Mouse (Mus musculus) MN1 (cell line): ENCODE measurements around the gene Acads.
"Not testable (repeated sequence)": the region's sequence is repeated elsewhere in the genome, so short reads cannot be mapped to it uniquely, and the experiment has no call there.

Experiments used
- DNase-seq: peaks from one replicate; pipeline ENCODE4 v3.0.0-alpha.2; 2016; ENCODE audit warnings: low spot score

Gene Acads

DNA sequence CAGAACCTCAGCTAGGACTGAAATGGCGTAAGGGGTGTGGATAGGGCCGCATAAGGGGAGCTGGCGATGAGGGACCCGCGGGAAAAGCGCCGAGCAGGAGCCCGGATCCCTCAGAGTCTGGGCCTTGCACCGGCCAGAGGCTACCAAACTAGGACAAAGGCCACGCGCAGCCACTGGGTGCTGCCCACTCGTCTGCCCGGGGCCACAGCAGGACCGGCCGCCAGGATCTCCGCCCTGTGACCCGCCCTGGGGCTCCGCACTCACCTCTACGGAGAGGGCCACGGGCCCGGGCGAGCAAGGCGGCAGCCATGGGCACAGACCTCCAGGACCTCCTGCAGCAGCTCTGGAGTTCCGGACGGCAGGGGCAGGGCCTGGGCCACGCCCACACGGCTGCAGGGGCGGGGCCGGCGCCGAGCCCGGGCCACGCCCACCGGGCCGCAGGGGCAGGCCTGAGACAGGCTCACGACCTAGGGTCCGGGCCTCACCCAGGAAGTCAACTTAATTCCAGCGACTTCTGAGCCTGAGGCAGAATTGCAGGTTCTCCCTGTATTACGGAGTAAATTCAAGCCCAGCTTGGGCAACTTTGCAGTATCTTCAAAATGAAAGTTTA lies at the start of gene Acads:
Acads (minus strand) TSS at position 386 of the 610 bp plus-strand sequence.
- DNase-seq: peak; percentile 65

DNA sequence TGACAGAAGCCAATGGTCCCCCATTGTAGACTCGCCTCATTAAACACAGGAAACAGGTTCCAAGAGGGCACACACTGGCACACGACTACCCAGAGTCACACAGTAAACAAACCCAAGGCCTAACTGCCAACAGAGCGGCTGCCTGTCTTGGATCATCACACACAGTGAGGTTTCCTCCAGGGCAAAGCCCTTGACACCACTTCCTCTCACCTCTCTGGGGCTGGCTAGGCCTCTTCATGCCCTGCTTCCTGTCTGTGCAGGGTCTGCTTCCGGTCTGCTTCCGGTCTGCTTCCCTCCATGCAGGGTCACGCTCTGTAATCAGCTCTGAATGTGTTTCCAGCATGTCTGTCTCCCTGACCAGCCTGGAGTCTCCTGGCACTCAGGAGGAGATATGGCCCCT lies 48.2 kb upstream of the Acads start:
- DNase-seq: no peak

- DNase-seq: no peak
Measured at GRCm38 (mm10) chr5:115166815-115167194, 47.7 kb upstream of the Acads start.

DNA sequence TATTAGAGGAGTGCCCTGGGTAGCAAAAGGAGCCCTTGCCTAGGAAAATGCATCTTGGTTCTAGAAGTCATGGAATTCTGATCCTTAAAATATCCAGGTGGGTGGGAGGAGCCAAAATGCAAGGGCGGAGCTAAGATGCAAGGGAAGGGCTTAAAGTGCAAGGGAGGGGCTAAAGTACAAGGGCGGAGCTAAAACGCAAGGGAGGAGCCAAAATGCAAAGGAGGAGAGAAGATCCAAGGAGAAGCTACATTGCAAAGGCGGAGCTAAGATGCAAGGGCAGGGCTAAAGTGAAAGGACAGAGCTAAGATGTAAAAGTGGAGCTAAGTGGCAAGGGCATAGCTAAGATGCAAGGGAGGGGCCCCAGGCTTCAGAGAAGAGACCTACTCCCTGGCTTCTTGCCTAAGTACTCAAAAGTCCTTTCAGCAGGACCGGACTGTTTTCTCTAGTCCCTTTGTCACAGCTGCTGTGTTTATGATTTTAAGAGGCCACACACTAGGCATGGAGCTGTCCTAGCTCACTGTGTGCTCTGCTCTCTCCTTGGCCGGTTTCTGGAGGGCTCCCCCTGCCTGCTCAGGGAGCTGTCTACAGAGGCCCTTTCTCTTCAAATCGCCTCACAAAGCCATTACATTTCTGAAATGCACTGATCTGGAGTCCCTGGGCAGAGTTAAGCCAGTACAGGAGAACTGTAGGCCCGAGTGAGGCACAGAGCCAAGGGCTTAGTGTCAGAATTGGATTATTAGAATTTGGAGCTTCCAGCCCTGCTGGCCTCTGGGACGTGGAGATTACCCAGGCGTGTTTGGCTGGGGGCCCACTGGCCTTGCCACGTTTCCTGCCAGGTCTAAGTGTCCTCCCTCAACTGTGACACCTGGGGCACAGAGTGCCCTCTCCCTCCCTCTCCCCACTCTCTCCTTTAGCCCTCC lies 47.0 kb upstream of the Acads start:
- peak; percentile 78 for DNase-seq

- no peak for DNase-seq
Measured at GRCm38 (mm10) chr5:115165351-115165750, 46.2 kb upstream of the Acads start.

- not testable (repeated sequence) for DNase-seq
Measured at GRCm38 (mm10) chr5:115164446-115164845, 45.3 kb upstream of the Acads start.

GRCm38 (mm10) chr5:115163563-115163962 lies 44.4 kb upstream of the Acads start:
- no peak for DNase-seq

- DNase-seq: not testable (repeated sequence)
Measured at GRCm38 (mm10) chr5:115161940-115162279, 42.8 kb upstream of the Acads start.

DNA sequence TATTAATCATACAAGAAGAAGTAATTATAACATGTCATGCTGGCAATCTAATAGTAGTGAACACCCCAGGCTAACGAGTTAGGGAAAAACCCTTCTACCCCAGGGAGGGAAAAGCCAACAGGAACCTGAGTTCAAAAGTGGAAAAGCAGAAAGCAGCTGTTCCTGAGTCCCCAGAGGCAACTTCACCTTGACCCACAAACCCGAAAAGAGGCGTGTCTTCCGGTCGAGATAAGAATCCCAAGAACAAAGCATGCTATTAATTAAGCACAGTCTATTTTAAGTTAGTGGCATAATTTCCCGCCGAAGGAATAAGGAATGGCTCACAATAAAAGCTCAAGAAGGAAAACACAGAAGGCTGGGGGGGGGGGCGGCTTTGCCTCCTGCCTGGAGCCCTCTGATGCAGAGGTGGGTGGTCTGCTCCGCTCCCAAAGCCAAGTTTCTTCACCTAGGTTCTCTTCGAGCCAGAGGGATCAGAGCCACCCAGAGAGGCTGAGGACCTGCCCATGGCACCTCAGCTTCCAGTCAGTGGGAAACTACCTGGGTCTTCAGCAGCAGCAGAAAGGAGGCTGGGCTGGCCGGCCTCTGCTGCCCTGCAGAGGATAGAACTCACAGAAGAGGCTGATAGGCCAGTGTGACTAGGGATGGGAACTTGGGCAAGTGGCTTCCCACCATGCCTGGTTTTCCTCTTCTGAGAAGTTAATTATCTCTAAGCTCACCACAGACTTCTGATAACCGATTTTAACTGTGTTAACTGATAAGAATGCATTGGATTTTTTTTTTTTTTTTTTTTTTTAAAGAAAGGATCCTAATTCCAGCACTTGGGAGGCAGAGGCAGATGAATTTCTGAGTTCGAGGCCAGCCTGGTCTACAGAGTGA lies 42.2 kb upstream of the Acads start:
- no peak for DNase-seq

DNA sequence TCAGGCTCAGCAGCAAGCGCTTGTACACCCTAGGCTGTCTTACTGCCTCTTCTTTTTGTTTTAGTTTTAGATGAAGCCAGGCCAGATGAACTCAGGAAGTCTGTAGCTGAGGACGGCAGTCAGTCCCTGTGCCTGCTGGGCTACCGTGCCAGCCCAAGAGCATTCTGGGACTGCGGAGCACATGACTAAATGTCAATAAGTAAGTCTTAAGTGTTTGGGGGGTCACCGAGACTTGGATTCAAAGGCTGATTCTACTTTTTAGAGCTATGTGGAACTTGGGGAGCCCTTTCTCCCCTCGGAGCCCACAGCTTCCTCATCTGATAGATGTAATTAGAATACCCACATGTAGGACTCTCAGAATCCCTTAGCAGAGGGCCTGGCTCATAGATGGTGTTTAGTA lies 41.5 kb upstream of the Acads start:
- DNase-seq: no peak

- no peak for DNase-seq
Measured at GRCm38 (mm10) chr5:115159165-115159564, 40.0 kb upstream of the Acads start.

DNA sequence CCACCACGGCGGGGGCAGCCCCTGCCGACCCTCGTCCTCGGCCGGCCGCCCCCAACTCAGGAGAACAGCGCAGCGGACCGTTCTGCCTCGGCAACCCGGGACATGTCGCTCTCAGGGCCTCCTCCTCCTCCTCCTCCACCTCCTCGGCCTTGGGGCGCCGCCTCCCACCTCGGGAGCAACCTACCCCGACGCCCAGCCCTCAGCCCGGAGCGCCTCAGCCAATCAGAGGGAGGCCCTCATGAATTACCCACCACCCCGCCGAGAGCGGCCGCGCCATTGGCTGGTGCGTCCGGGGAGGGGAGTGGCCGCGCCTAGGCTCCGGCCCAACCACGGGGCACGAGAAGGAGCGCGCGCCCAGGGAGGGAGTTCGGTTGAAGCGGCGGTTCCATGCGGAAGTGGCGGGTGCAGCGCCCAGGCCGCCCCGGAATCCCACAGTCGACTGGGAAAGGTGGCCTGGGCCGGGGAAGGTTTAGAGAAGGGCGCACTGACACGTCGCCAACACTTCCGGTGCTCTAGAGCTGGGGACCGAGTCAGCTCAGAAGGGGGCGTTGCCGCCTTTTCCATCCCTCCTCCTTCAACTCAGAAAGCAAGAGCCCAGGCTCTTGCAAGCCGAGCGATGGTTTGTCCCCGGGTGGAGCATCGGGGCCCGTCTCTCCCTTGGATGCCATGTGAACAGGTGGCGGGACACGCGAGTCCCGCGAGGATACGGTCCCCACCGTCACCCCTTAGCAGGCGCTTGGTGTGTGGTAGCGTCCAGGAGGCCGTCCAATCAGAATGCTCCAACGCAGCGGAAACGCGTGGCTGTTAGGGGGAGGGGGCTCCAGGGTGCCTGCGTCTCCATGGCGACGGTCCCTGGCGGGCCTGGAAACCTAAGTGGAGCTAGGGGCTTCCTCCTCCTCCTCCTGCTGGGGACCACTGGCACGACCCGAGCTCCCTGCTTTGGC lies 39.2 kb upstream of the Acads start, which contains the start of gene Mlec:
Mlec (minus strand) TSS at position 140 of the 944 bp plus-strand sequence.
- DNase-seq: peak; percentile 94

- DNase-seq: no peak
Measured at GRCm38 (mm10) chr5:115156933-115157589, 37.9 kb upstream of the Acads start.

- no peak for DNase-seq
Measured at GRCm38 (mm10) chr5:115156401-115156800, 37.3 kb upstream of the Acads start.

- no peak for DNase-seq
Measured at GRCm38 (mm10) chr5:115155831-115156230, 36.7 kb upstream of the Acads start.

- DNase-seq: no peak
Measured at GRCm38 (mm10) chr5:115155156-115155631, 36.0 kb upstream of the Acads start.

GRCm38 (mm10) chr5:115152132-115152956 lies 33.2 kb upstream of the Acads start:
- DNase-seq: no peak

DNA sequence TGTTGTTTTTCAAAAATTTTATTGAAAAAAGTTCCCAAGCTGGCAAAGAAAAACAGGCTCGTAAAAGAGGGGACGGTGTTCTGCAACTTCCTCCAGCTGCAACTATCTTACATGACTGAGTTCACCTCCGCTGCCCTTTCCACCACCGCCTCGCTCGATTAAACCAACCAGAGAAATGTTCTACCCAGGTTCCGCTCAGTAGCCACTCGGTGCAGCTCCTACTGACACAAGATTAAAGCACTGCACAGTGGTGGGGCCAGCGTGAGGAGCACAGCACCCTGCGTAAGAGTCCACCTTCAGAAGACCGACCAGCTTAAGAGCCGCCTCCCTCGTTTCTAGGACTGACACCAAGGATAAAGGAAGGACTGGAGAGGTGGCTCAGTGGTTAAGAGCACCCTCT lies 32.3 kb upstream of the Acads start:
- DNase-seq: no peak

DNA sequence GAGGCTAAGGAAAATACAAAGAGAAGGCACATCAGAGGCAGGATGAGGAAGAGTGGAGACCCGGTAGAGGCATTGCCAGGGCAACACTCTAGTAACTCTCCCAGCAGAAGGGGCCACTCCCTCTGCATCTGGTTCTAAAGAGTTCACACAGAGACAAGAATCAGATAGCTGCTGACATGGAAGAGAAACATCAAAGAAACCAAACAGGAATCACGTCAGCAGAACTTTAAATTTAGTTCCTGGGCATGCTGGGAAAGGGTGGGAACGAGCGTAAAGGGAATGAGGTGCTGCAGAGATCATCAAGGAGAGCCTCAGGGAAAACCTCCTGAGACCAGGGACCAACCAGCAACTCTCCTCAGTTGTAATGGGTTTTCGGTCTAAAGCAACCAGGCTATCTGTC lies 31.8 kb upstream of the Acads start:
- no peak for DNase-seq
